Mouse (Mus musculus): ENCODE data around the gene Mpp5.

The Mpp5 gene

GRCm38 (mm10) chr12:78748557-78749377, at the start of gene Mpp5:
Gene Mpp5, plus strand, starts transcription at chr12:78748907.
- DNase-seq: peak; percentile 94 to 99

- DNase-seq: no peak
These were observed 30.9 kb upstream of the Mpp5 start for GRCm38 (mm10) chr12:78717783-78718182.

- peak; percentile 9 to 40 for DNase-seq
These were observed 21.0 kb upstream of the Mpp5 start for GRCm38 (mm10) chr12:78727723-78728122.

GRCm38 (mm10) chr12:78739633-78740032, 9.1 kb upstream of the Mpp5 start:
- DNase-seq: no peak

GRCm38 (mm10) chr12:78740289-78740688, 8.4 kb upstream of the Mpp5 start:
- DNase-seq: no peak

- peak; percentile 37 to 58 for DNase-seq
These were observed 2.5 kb upstream of the Mpp5 start for GRCm38 (mm10) chr12:78746226-78746625.

- DNase-seq: no peak
These were observed 1.3 kb upstream of the Mpp5 start for GRCm38 (mm10) chr12:78747406-78747805.

GRCm38 (mm10) chr12:78748113-78748512, 594 bp upstream of the Mpp5 start:
- DNase-seq: peak; percentile 16 to 39

- DNase-seq: peak; percentile 66 to 84
These were observed 683 bp downstream of the Mpp5 start for GRCm38 (mm10) chr12:78749378-78749801.

- DNase-seq: no peak
These were observed 13.3 kb downstream of the Mpp5 start for GRCm38 (mm10) chr12:78761979-78762378.

- peak in 1 of 2 experiments; percentile 48 for DNase-seq
These were observed 20.5 kb downstream of the Mpp5 start for GRCm38 (mm10) chr12:78769031-78769713.

GRCm38 (mm10) chr12:78773211-78773610, 24.5 kb downstream of the Mpp5 start:
- DNase-seq: no peak

GRCm38 (mm10) chr12:78777916-78778315, 29.2 kb downstream of the Mpp5 start:
- no peak for DNase-seq

- DNase-seq: no peak
These were observed 29.8 kb downstream of the Mpp5 start for GRCm38 (mm10) chr12:78778423-78779067.

- no peak for DNase-seq
These were observed 39.7 kb downstream of the Mpp5 start for GRCm38 (mm10) chr12:78788266-78788873.

GRCm38 (mm10) chr12:78790791-78791190, 42.1 kb downstream of the Mpp5 start:
- DNase-seq: no peak

GRCm38 (mm10) chr12:78794236-78794635, 45.5 kb downstream of the Mpp5 start:
- no peak for DNase-seq

- DNase-seq: no peak
These were observed 51.3 kb downstream of the Mpp5 start for GRCm38 (mm10) chr12:78800036-78800435.

- DNase-seq: no peak
These were observed 53.1 kb downstream of the Mpp5 start for GRCm38 (mm10) chr12:78801836-78802235.

GRCm38 (mm10) chr12:78814437-78814836, 65.7 kb downstream of the Mpp5 start:
- peak in 1 of 2 experiments; percentile 35 for DNase-seq

GRCm38 (mm10) chr12:78834496-78834895, 85.8 kb downstream of the Mpp5 start:
- DNase-seq: no peak

- peak; percentile 44 to 55 for DNase-seq
These were observed 91.2 kb downstream of the Mpp5 start for GRCm38 (mm10) chr12:78839906-78840305.

- DNase-seq: no peak
These were observed 93.7 kb downstream of the Mpp5 start for GRCm38 (mm10) chr12:78842429-78842828.

Measured in kidney, postnatal 25 days (tissue).